Mouse (Mus musculus): Measurements from ENCODE around the gene Ccdc141. TPM values are rescaled to one million over a fixed set of nuclear protein-coding genes. Genes with fewer than 3 reads are reported as not detected.

The Ccdc141 gene
- polyA plus RNA-seq, 1 experiment, result 43.2 TPM

DNA sequence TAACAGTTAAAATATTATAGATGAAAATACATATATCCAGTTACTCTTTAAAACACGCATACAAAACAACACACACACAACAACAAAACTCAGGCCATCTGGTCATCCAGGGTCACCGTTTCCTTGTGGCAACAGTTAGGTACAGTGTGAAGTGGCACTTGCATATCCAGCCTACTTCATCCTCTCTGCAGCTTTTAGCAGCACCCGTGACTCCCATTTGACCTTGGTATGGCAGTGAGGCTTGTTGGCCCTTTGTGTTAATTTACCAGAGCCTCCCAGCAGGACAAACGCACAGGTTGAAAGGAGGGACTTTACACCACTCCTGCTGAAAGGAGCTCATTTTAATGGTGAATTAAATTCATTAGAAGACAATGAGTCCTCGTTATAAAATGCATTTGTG is 158.5 kb downstream of the Ccdc141 start:
- TF ChIP-seq MYOD1 (IDR thresholded peaks at IDR 0.05; ENCODE audit: control insufficient read depth in 1 of 3, insufficient read length in 2 of 3, low read depth in 2 of 3), result no peak
- TF ChIP-seq POLR2AphosphoS2 (IDR thresholded peaks at IDR 0.05; ENCODE audit: insufficient read length, low read depth), result no peak
- TF ChIP-seq MAX (IDR thresholded peaks at IDR 0.05; ENCODE audit: low read depth), result no peak
- no peak for TF ChIP-seq MYOG (IDR thresholded peaks at IDR 0.05; ENCODE audit: control insufficient read depth in 1 of 3, insufficient read depth in 1 of 3, insufficient read length in 2 of 3, low read depth in 2 of 3)
- TF ChIP-seq E2F4 (IDR thresholded peaks at IDR 0.05; ENCODE audit: insufficient read depth), result no peak
- TF ChIP-seq SRF (IDR thresholded peaks at IDR 0.05; ENCODE audit: control insufficient read depth, insufficient read length, low read depth), result no peak
- TF ChIP-seq CEBPB (IDR thresholded peaks at IDR 0.05; ENCODE audit: insufficient read depth, poor library complexity, severe bottlenecking), result no peak
- no peak for TF ChIP-seq REST (IDR thresholded peaks at IDR 0.05; ENCODE audit: insufficient read depth, insufficient read length)
- no peak for TF ChIP-seq USF1 (IDR thresholded peaks at IDR 0.05; ENCODE audit: low read depth)
- no peak for TF ChIP-seq TCF3 (IDR thresholded peaks at IDR 0.05; ENCODE audit: insufficient read length, low read depth)
- TF ChIP-seq TCF12 (IDR thresholded peaks at IDR 0.05; ENCODE audit: insufficient read depth, poor library complexity, severe bottlenecking), result no peak
- no peak for TF ChIP-seq POLR2A (IDR thresholded peaks at IDR 0.05; ENCODE audit: insufficient read length, low read depth)
- Histone ChIP-seq H3K79me2 (ENCODE audit: control insufficient read depth, insufficient read depth) (no peaks in the 10 kb centered on the region), H3K4me3 (no peak overlapping the region), H3K27me3 (ENCODE audit: control insufficient read depth, insufficient read depth, insufficient read length) (no peaks in the 10 kb centered on the region), H3K4me2 (ENCODE audit: low read depth) (no peak overlapping the region), H3ac (ENCODE audit: control insufficient read depth, insufficient read length) (no peak overlapping the region), H3K36me3 (ENCODE audit: control insufficient read depth, insufficient read depth) (peaks cover 23% of the 10 kb centered on the region)

DNA sequence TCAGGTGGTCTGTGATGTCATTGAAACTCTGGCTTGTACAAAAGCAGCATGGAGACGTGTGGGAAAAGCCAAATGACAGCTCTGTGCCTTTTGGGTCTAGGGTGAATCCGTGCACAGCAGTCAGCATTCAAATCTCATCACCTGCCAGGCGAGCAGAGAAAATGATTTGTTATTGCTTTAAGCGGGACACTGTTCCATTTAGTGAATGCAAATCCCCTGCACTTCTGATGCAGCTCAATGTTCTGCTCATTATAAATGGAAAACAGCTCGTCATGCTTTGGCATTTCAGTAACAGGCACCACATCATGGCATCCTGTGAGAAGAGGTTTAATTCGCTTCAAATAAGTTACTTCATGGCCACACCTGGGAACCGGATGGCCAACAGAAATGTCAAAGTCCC is 163.4 kb downstream of the Ccdc141 start:
- TF ChIP-seq USF1 (IDR thresholded peaks at IDR 0.05; ENCODE audit: low read depth) (no peak), MAX (IDR thresholded peaks at IDR 0.05; ENCODE audit: low read depth) (no peak), POLR2AphosphoS2 (IDR thresholded peaks at IDR 0.05; ENCODE audit: insufficient read length, low read depth) (no peak), REST (IDR thresholded peaks at IDR 0.05; ENCODE audit: insufficient read depth, insufficient read length) (no peak)
- H3K27me3 ChIP-seq (ENCODE audit: control insufficient read depth, insufficient read depth, insufficient read length), result no peaks in the 10 kb centered on the region
- peaks cover 12% of the 10 kb centered on the region for H3K36me3 ChIP-seq (ENCODE audit: control insufficient read depth, insufficient read depth)
- H3K4me3 ChIP-seq, result no peak overlapping the region
- no peak overlapping the region for H3ac ChIP-seq (ENCODE audit: control insufficient read depth, insufficient read length)
- H3K79me2 ChIP-seq (ENCODE audit: control insufficient read depth, insufficient read depth), result no peaks in the 10 kb centered on the region
- no peak overlapping the region for H3K4me2 ChIP-seq (ENCODE audit: low read depth)

DNA sequence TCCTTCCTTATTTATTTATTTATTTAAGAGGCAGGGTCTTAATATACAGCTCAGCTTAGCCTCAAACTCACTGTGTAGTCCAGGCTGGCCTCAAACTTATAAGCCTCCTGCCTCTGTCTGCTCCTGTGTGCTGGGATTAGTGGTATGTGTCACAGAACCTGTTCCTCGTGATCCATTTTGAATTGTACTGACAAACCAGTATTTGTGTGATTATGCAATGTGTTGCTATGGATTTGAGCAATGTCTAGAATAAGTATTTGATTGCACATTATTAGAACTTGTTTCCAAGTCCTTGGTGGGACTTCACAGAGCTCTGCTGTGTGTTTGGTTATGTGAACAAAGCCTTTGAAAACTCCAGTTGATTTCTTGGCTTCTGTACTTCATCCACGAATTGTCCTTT is 167.3 kb downstream of the Ccdc141 start:
- H3K79me2 ChIP-seq (ENCODE audit: control insufficient read depth, insufficient read depth), result no peaks in the 10 kb centered on the region
- no peaks in the 10 kb centered on the region for H3K27me3 ChIP-seq (ENCODE audit: control insufficient read depth, insufficient read depth, insufficient read length)
- no peak for TF ChIP-seq MYOG (IDR thresholded peaks at IDR 0.05; ENCODE audit: control insufficient read depth in 1 of 3, insufficient read depth in 1 of 3, insufficient read length in 2 of 3, low read depth in 2 of 3)
- TF ChIP-seq TCF3 (IDR thresholded peaks at IDR 0.05; ENCODE audit: insufficient read length, low read depth), result no peak
- H3K4me2 ChIP-seq (ENCODE audit: low read depth), result no peak overlapping the region
- no peak overlapping the region for H3K4me3 ChIP-seq
- no peak overlapping the region for H3ac ChIP-seq (ENCODE audit: control insufficient read depth, insufficient read length)
- H3K36me3 ChIP-seq (ENCODE audit: control insufficient read depth, insufficient read depth), result no peaks in the 10 kb centered on the region

DNA sequence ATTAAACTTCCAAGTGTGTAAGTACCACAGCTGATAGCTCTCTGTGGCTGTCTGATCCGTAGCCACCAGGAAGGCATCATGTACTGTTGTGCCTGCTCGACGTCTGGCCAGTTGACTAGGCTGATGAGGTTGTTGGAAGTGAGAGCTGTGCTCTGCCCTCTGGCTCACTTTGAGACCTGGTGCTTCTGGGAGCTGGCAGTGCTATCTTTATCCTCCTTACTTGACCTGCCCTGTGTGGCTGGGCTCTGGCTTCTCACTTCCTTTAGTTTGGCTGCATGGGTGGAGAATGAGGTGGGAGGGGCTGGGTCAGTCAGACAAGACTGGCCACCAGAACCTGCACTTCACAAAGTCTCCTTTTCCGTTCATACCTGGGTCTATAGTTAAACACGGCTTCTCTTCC is 172.1 kb downstream of the Ccdc141 start:
- no peak overlapping the region for H3ac ChIP-seq (ENCODE audit: control insufficient read depth, insufficient read length)
- no peaks in the 10 kb centered on the region for H3K36me3 ChIP-seq (ENCODE audit: control insufficient read depth, insufficient read depth)
- H3K27me3 ChIP-seq (ENCODE audit: control insufficient read depth, insufficient read depth, insufficient read length), result no peaks in the 10 kb centered on the region
- TF ChIP-seq REST (IDR thresholded peaks at IDR 0.05; ENCODE audit: insufficient read depth, insufficient read length) (no peak), POLR2AphosphoS2 (IDR thresholded peaks at IDR 0.05; ENCODE audit: insufficient read length, low read depth) (no peak), SRF (IDR thresholded peaks at IDR 0.05; ENCODE audit: control insufficient read depth, insufficient read length, low read depth) (no peak), MAX (IDR thresholded peaks at IDR 0.05; ENCODE audit: low read depth) (no peak), MYOD1 (IDR thresholded peaks at IDR 0.05; ENCODE audit: control insufficient read depth in 1 of 3, insufficient read length in 2 of 3, low read depth in 2 of 3) (no peak), E2F4 (IDR thresholded peaks at IDR 0.05; ENCODE audit: insufficient read depth) (no peak), TCF12 (IDR thresholded peaks at IDR 0.05; ENCODE audit: insufficient read depth, poor library complexity, severe bottlenecking) (no peak), POLR2A (IDR thresholded peaks at IDR 0.05; ENCODE audit: insufficient read length, low read depth) (no peak), TCF3 (IDR thresholded peaks at IDR 0.05; ENCODE audit: insufficient read length, low read depth) (no peak), USF1 (IDR thresholded peaks at IDR 0.05; ENCODE audit: low read depth) (no peak), CEBPB (IDR thresholded peaks at IDR 0.05; ENCODE audit: insufficient read depth, poor library complexity, severe bottlenecking) (no peak), MYOG (IDR thresholded peaks at IDR 0.05; ENCODE audit: control insufficient read depth in 1 of 3, insufficient read depth in 1 of 3, insufficient read length in 2 of 3, low read depth in 2 of 3) (no peak)
- H3K4me2 ChIP-seq (ENCODE audit: low read depth), result no peak overlapping the region
- H3K4me3 ChIP-seq, result no peak overlapping the region
- H3K79me2 ChIP-seq (ENCODE audit: control insufficient read depth, insufficient read depth), result no peaks in the 10 kb centered on the region

DNA sequence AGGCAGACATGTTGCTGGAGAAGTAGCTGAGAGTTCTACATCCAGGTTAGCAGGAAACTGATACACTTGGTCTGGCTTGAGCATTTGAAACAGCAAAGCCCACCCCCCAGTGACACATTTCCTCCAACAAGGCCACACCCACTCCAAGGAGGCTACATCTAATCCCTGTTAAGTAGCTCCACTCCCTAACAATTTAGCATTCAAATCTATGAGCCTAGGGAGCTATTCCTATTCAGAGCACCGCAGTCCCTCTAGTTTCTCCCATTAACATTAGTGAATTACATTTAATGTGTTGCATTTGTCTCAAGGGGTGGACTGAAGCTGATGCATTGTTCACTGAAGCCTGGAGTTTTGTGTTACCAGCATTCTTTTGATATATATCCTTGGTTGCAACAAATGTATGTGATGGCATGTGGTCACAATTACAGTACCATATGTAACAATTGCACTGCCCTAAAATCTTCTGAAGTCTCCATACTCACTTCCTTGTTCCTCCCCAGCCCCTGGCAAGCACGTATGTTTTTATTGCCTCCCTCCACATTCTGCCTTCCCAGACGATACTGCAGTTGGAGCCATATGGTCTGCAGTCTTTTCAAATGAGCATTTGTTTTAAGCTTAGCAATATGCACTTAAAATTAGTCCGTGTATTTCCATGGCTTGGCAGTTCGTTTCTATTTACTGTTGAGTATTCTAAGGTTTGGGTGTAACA is 177.8 kb downstream of the Ccdc141 start:
- no peak for TF ChIP-seq MYOG (IDR thresholded peaks at IDR 0.05; ENCODE audit: control insufficient read depth in 1 of 3, insufficient read depth in 1 of 3, insufficient read length in 2 of 3, low read depth in 2 of 3)
- no peak for TF ChIP-seq CEBPB (IDR thresholded peaks at IDR 0.05; ENCODE audit: insufficient read depth, poor library complexity, severe bottlenecking)
- TF ChIP-seq MYOD1 (IDR thresholded peaks at IDR 0.05; ENCODE audit: control insufficient read depth in 1 of 3, insufficient read length in 2 of 3, low read depth in 2 of 3), result no peak
- TF ChIP-seq POLR2A (IDR thresholded peaks at IDR 0.05; ENCODE audit: insufficient read length, low read depth), result no peak
- no peak for TF ChIP-seq SRF (IDR thresholded peaks at IDR 0.05; ENCODE audit: control insufficient read depth, insufficient read length, low read depth)
- no peak for TF ChIP-seq REST (IDR thresholded peaks at IDR 0.05; ENCODE audit: insufficient read depth, insufficient read length)
- no peak for TF ChIP-seq MAX (IDR thresholded peaks at IDR 0.05; ENCODE audit: low read depth)
- TF ChIP-seq TCF3 (IDR thresholded peaks at IDR 0.05; ENCODE audit: insufficient read length, low read depth), result no peak
- no peak for TF ChIP-seq POLR2AphosphoS2 (IDR thresholded peaks at IDR 0.05; ENCODE audit: insufficient read length, low read depth)
- TF ChIP-seq E2F4 (IDR thresholded peaks at IDR 0.05; ENCODE audit: insufficient read depth), result no peak
- TF ChIP-seq USF1 (IDR thresholded peaks at IDR 0.05; ENCODE audit: low read depth), result no peak
- Histone ChIP-seq H3K36me3 (ENCODE audit: control insufficient read depth, insufficient read depth) (no peaks in the 10 kb centered on the region), H3ac (ENCODE audit: control insufficient read depth, insufficient read length) (no peak overlapping the region), H3K79me2 (ENCODE audit: control insufficient read depth, insufficient read depth) (no peaks in the 10 kb centered on the region), H3K27me3 (ENCODE audit: control insufficient read depth, insufficient read depth, insufficient read length) (no peaks in the 10 kb centered on the region), H3K4me2 (ENCODE audit: low read depth) (no peak overlapping the region), H3K4me3 (no peak overlapping the region)

All from myocyte (in vitro differentiated cells).